Mouse (Mus musculus) forebrain, embryonic 10.5 days (tissue): Measurements from ENCODE around the gene Wdr20. TPM values are rescaled to one million over a fixed set of nuclear protein-coding genes. Genes with fewer than 3 reads are reported as not detected.
"Not testable (repeated sequence)": the region's sequence is repeated elsewhere in the genome, so short reads cannot be mapped to it uniquely, and the experiment has no call there.

Experiments
- DNase-seq: peaks from one replicate; pipeline ENCODE4 v3.0.0-alpha.2; 2017; ENCODE audit warnings: low spot score; ENCODE audit errors: extremely low spot score
- H3K27ac ChIP-seq: fragments of 300-500 bp; sonication (generic); 2 replicates; pipeline ENCODE4 v1.5.1; 2016; ENCODE audit warnings: mild to moderate bottlenecking
- H3K27me3 ChIP-seq: fragments of 300-500 bp; sonication (generic); 2 replicates; pipeline ENCODE4 v1.6.1; 2016; ENCODE audit warnings: mild to moderate bottlenecking; ENCODE audit not compliant: poor library complexity, severe bottlenecking
- H3K36me3 ChIP-seq: fragments of 300-500 bp; sonication (generic); replicated peaks from 2 replicates; pipeline ENCODE4 v1.6.1; 2016; ENCODE audit warnings: mild to moderate bottlenecking, moderate library complexity
- H3K4me1 ChIP-seq: fragments of 300-500 bp; sonication (generic); 2 replicates; pipeline ENCODE4 v1.6.1; 2016
- H3K4me3 ChIP-seq: fragments of 300-500 bp; sonication (generic); 2 replicates; pipeline ENCODE4 v1.5.1; 2016; ENCODE audit warnings: mild to moderate bottlenecking, moderate library complexity
- H3K9me3 ChIP-seq: fragments of 300-500 bp; sonication (generic); 2 replicates; pipeline ENCODE4 v1.6.1; 2016; ENCODE audit warnings: mild to moderate bottlenecking, moderate library complexity
- WGBS: fragments of 180-500 bp; shearing (Covaris S2); methylation state at CpG from one replicate; pipeline ENCODE4 v1.1.7; 2016; 5-methylcytosine and 5-hydroxymethylcytosine counted together
- polyA plus RNA-seq: library from polyadenylated mRNA; unstranded; fragments of >200 nt; fragmentation: Nextera tagmentation; extraction: Ambion mirVana; gene quantifications from 2 replicates; pipeline ENCODE4 v1.2.1, GENCODE M21; 2016

Wdr20 gene
- polyA plus RNA-seq, 1 experiment from 2014 or later = 23.5 TPM

DNA sequence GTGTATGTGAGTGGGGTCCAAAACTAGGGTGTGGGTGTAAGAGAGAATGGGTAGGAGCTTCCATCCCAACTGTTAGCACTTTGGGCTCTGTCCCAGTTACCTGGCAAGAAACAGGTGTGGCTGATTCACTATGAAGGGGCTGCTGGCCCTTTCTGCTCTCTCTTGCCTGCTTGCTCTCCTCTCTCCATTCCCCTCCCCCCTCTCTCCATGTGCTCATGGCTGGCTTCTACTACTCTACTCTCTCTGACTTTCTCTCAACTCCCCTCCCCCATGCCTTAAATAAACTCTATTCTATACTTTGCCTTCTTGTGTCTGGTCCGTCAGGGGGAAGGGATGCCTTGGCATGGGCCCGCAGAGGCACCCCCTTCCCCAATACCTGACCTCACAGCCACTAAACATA, 37.0 kb upstream of the Wdr20 start:
- peaks cover 49% of the 10 kb centered on the region for H3K4me1 ChIP-seq
- DNase-seq = no peak
- no peak overlapping the region for H3K4me3 ChIP-seq
- H3K27ac ChIP-seq = peak overlapping the region; percentile 32; the same call in 1 of the 2 replicates
- H3K27me3 ChIP-seq = 0 out of 2 replicates have a peak, but pooled peaks cover 13% of the 10 kb centered on the region
- no peaks in the 10 kb centered on the region for H3K36me3 ChIP-seq
- no peaks in the 10 kb centered on the region for H3K9me3 ChIP-seq
- whole genome bisulfite sequencing = 61% methylated on average over 2 of the region's 2 CpGs

DNA sequence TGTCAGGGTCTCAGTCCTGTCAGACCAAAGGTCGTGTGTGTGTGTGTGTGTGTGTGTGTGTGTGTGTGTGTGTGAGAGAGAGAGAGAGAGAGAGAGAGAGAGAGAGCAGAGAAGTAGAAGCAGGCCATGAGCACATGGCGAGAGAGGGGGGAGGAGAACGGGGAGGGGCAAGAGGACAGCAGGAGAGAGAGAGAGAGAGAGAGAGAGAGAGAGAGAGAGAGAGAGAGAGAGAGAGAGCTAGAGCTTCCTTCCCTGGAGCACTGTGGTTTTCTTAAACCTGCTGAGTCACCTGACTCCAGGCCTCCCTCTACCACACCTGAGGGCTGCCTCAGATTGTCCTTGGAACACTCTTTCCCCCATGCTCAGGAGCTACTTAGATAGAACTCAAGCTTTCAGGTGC, 36.4 kb upstream of the Wdr20 start:
- Histone ChIP-seq H3K27ac (peak overlapping the region; percentile 36), H3K4me1 (peaks cover 56% of the 10 kb centered on the region), H3K27me3 (0 out of 2 replicates have a peak, but pooled peaks cover 13% of the 10 kb centered on the region)
- not testable (repeated sequence) for H3K36me3 ChIP-seq, H3K4me3 ChIP-seq, DNase-seq, H3K9me3 ChIP-seq
- 40% methylated on average over 3 of the region's 3 CpGs for WGBS

DNA sequence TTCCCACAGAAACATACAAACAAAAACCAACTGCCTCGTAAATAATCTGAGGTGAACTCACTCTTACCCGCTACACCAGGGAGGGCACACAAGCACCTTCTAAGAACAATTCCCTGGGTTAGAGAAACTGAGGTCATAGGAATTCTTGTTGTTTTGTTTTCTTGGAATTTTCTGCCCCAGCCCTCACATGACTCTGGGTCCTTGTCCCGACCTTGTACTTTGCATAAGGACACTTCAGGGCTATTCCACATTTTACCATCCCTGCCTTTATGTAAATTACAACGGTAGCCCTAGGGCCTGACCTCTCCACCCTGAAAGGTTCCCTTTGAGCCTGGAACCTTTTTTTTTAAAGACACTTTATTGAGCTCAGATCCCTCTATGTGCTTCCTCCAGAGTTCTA, 35.2 kb upstream of the Wdr20 start, which contains the start of gene Hsp90aa1:
Gene Hsp90aa1, minus strand, starts transcription at position 173 of the 400 bp plus-strand sequence.
- H3K27me3 ChIP-seq = 0 out of 2 replicates have a peak, but pooled peaks cover 13% of the 10 kb centered on the region
- H3K4me3 ChIP-seq = peak within 1 kb of the TSS; percentile 4; the same call in 1 of the 2 replicates
- no peak for DNase-seq
- WGBS = 53% methylated on average over 4 of the region's 4 CpGs
- H3K27ac ChIP-seq = 0 out of 2 replicates have a peak within 1 kb of the TSS, but pooled peaks have one; percentile 36
- no peaks in the 10 kb centered on the region for H3K9me3 ChIP-seq
- peaks cover 57% of the 10 kb centered on the region for H3K4me1 ChIP-seq
- H3K36me3 ChIP-seq = no peaks in the 10 kb centered on the region

DNA sequence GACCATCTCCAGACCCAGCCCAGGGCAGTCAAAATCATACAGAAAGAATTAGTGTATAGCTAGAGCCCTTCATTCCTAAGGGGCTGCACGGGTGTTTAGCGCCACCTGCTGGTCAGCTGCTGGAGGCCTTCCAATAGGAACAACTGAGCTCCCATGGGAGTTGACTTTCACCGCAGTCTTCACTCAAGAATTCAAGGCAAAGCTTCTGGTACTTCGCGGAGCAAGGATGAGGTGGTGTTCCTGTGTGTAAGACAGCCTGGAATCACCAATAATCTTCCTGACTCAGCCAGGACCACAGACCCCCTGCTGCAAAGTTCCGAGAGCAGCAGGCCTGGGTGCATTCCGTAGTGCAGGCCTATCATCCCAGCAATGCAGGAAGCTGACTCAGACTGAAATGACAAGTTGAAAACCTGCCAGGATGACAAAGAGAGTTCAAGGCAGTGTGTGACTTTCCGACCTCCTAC, 34.7 kb upstream of the Wdr20 start:
- 30% methylated on average over 8 of the region's 8 CpGs for WGBS

DNA sequence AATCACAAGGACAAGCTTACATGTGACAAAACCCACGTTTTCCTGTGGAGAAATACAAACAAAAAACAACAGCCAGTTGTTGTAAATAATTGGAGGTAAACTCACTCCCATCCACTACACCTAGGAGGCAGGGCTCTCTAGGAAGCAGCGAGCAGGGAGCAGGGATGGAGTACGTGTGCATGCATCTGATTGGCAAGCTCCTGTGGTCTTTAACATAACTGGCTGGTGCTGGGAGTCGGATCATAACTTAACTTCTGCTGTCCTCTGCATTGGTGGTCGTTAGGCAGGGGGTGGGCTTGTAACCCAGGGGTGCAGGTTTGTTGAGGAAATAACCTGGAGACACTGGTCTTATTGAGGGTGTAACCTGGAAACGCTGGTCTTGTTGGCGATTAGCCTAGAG, 34.1 kb upstream of the Wdr20 start:
- WGBS = 73% methylated on average over 7 of the region's 7 CpGs
- H3K4me3 ChIP-seq = no peak overlapping the region
- H3K9me3 ChIP-seq = no peaks in the 10 kb centered on the region
- DNase-seq = no peak
- H3K4me1 ChIP-seq = peaks cover 46% of the 10 kb centered on the region
- no peaks in the 10 kb centered on the region for H3K36me3 ChIP-seq
- 0 out of 2 replicates have a peak, but pooled peaks cover 13% of the 10 kb centered on the region for H3K27me3 ChIP-seq
- no peak overlapping the region for H3K27ac ChIP-seq

More for the DNA sequence above, 34.7 kb upstream of the Wdr20 start:
- no peaks in the 10 kb centered on the region for H3K36me3 ChIP-seq
- no peak overlapping the region for H3K27ac ChIP-seq
- no peaks in the 10 kb centered on the region for H3K9me3 ChIP-seq
- DNase-seq = peak; percentile 81
- H3K4me1 ChIP-seq = peaks cover 53% of the 10 kb centered on the region
- 0 out of 2 replicates have a peak, but pooled peaks cover 13% of the 10 kb centered on the region for H3K27me3 ChIP-seq
- peak overlapping the region; percentile 4; the same call in 1 of the 2 replicates for H3K4me3 ChIP-seq

DNA sequence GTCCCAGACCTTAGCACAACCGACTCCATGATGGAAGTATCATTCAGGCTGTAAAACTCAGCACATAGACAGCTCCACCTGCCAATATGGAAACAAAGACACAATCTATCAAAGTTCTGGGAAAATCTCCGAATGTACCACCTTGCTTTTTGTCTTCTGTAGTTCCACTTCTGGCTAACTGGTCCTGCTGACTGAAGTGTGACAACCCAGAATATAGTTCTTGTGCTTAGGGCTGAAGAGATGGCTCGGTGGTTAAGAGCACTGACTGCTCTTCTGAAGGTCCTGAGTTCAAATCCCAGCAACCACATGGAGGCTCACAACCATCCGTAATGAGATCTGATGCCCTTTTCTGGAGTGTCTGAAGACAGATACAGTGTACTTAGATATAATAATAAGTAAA, 32.3 kb upstream of the Wdr20 start:
- DNase-seq, H3K36me3 ChIP-seq, H3K4me3 ChIP-seq, H3K9me3 ChIP-seq, H3K27ac ChIP-seq: not testable (repeated sequence)
- Histone ChIP-seq H3K27me3 (0 out of 2 replicates have a peak, but pooled peaks cover 13% of the 10 kb centered on the region), H3K4me1 (peaks cover 40% of the 10 kb centered on the region)
- 86% methylated on average over 4 of the region's 4 CpGs for WGBS

DNA sequence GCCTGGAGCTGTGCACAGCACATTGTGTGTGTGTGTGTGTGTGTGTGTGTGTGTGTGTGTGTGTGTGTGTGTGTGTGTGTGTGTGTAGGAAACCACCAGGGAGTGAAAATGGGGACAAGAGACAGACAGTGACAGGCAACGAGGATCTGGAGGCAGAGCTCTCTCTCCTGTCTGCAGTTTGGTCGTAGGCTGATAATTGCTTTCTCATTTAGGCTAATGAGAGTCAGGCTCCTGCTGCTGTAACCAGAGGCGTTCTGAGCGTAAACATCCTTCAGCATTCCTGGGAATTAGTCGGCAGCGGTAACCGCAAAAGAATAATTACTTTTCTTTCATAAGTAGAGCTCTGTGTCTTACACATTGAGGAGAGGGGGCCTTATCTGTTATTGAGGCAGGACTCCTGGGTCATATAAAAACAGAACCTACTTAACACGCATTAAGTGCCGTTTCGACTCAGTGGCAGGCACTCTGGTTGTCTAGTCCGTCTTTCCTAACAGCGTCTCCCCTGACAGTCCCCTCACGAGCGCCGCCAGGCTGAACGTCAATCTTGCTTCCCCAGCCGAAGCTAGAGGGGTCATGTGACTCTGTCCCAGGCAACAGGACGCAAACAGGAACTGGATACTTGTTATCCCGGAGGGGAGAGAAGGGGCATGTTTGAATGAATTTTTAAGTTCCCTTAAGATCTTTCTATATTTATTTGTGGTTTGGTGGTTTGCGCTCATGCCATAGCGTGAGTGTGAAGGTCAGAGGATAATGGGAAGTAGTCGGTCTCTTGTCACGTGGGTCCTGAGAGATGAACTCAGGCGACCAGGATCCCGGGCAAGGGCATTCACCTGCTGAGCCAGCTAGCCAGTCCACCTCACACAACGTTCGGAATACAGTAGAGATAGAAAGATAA, 31.2 kb upstream of the Wdr20 start:
- Histone ChIP-seq H3K9me3 (no peaks in the 10 kb centered on the region), H3K4me3 (peak overlapping the region; percentile 49), H3K4me1 (peaks cover 29% of the 10 kb centered on the region), H3K36me3 (no peaks in the 10 kb centered on the region), H3K27ac (peak overlapping the region; percentile 61), H3K27me3 (0 out of 2 replicates have a peak, but pooled peaks cover 13% of the 10 kb centered on the region)
- under 1% methylated on average over 27 of the region's 27 CpGs for WGBS
- DNase-seq = peak; percentile 74

DNA sequence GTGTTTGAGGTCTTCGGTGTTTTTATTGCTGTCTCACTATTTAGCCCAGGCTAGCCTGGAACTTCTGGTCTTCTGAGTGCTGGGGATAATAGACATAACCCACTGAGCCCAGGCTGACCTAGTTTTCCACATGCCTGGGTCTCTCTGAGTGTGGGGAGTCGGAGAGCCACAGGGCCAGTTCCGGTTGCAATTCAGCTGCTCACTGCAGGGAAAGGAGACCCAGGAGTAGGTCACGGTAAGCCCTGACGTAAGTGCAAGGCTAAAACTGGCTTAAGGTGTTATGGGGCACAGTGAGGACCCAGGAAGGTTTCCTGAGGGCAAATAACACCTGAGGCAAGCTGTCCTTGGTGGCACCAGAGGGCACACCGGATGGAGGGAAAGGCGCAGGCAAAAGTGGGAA, 30.3 kb upstream of the Wdr20 start:
- Histone ChIP-seq H3K27me3 (0 out of 2 replicates have a peak, but pooled peaks cover 13% of the 10 kb centered on the region), H3K27ac (no peak overlapping the region; the same call in 1 of the 2 replicates), H3K4me3 (peak overlapping the region; percentile 49; the same call in 1 of the 2 replicates), H3K9me3 (no peaks in the 10 kb centered on the region), H3K36me3 (no peaks in the 10 kb centered on the region), H3K4me1 (peaks cover 24% of the 10 kb centered on the region)
- DNase-seq = no peak
- WGBS = 89% methylated on average over 7 of the region's 7 CpGs

DNA sequence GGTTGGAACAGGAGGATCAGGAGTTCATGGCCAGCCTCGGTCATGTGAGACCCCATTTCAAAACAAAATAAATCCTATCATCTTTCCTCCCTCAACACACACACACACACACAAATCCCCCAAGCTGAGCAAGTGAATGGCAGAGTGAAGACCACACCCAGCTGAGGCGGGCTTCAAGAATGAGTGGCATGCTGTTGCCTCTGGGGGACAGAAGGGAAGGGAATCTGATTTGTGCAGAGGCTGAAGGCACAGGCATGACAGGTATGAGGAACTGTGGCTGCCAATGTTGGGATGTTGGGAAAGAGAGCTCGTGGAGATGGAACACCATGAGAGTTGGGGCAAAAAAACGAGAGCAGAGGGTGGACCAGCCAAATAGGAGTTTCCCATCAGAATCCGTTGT, 26.5 kb upstream of the Wdr20 start:
- no peak overlapping the region for H3K27ac ChIP-seq
- peaks cover 5% of the 10 kb centered on the region; the same call in 1 of the 2 replicates for H3K9me3 ChIP-seq
- no peaks in the 10 kb centered on the region for H3K36me3 ChIP-seq
- no peaks in the 10 kb centered on the region for H3K27me3 ChIP-seq
- peaks cover 14% of the 10 kb centered on the region for H3K4me1 ChIP-seq
- 73% methylated on average over 5 of the region's 5 CpGs for WGBS
- H3K4me3 ChIP-seq = no peak overlapping the region
- no peak for DNase-seq

DNA sequence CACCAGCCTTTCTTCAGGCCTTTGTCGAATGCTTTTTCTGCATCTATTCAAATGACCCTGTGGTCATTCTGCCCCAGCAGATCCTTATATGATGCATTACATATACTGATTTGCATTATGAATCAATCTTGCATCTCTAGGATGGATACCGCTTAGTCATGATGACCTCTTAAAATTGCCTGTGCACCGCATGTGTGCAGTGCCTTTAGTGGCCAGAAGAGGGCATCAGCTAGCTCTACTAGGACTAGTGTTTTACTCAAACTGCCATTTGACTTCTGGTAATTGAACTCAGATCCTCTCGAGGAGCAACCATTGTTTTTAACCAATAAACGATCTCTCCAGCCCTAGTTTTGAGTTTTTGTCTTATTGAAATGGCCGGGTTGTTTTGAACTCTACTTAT, 24.0 kb upstream of the Wdr20 start:
- 97% methylated on average over 6 of the region's 6 CpGs for WGBS
- H3K4me1 ChIP-seq = no peaks in the 10 kb centered on the region; the same call in 1 of the 2 replicates
- H3K9me3 ChIP-seq = peaks cover 5% of the 10 kb centered on the region; the same call in 1 of the 2 replicates
- H3K4me3 ChIP-seq = no peak overlapping the region
- no peak for DNase-seq
- H3K27ac ChIP-seq = no peak overlapping the region
- H3K36me3 ChIP-seq = no peaks in the 10 kb centered on the region
- H3K27me3 ChIP-seq = no peaks in the 10 kb centered on the region

DNA sequence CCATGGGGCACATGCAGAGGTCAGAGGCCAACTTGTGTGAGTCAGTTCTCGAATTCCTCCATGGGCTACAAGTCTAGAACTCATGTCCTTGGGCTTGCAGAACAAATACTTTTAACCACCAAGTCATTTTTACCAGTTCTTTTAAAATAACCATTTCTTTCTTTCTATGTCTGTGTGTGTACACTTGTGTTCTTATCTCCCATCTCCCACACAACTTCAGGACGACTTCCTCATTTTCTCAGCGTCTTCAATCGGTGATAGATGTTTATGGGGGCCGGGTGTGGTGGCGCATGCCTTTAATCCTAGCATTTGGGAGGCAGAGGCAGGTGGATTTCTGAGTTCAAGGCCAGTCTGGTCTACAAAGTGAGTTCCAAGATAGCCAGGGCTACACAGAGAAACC, 23.5 kb upstream of the Wdr20 start:
- no peak for DNase-seq
- WGBS = 94% methylated on average over 6 of the region's 6 CpGs
- Histone ChIP-seq H3K36me3 (no peaks in the 10 kb centered on the region), H3K4me1 (no peaks in the 10 kb centered on the region; the same call in 1 of the 2 replicates), H3K27ac (no peak overlapping the region), H3K4me3 (no peak overlapping the region), H3K9me3 (peaks cover 5% of the 10 kb centered on the region; the same call in 1 of the 2 replicates), H3K27me3 (peaks cover 2% of the 10 kb centered on the region)

DNA sequence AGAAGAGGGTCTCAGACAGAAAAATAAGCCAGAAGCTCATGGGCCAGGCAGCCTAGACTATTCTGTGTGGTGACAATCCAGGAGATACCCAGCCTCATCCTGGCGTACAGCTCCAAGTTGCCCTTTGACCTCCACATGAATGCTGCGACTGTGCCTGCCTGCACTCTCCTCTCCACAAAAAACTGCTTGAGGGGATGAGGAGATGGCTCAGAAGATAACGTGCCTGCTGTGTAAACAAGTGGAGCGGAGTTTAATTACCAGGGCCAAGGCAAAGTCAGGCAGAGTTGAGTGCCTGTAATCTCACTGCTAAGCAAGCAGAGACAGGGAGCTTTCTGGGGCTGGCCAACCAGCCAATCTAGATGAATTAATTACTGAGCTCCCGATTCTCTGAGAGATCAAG, 21.7 kb upstream of the Wdr20 start:
- 45% methylated on average over 5 of the region's 5 CpGs for WGBS
- Histone ChIP-seq H3K27ac (no peak overlapping the region), H3K9me3 (peaks cover 5% of the 10 kb centered on the region; the same call in 1 of the 2 replicates), H3K36me3 (no peaks in the 10 kb centered on the region), H3K4me1 (no peaks in the 10 kb centered on the region; the same call in 1 of the 2 replicates), H3K4me3 (no peak overlapping the region), H3K27me3 (peaks cover 15% of the 10 kb centered on the region)
- no peak for DNase-seq
